Mouse (Mus musculus) embryonic fibroblast, embryonic 13.5 days (primary cell): Measurements from ENCODE around the gene Chd9.

ENCODE experiments used
- CTCF ChIP-seq: IDR thresholded peaks from 2 replicates; pipeline ENCODE4 v1.5.1; 2011; ENCODE audit warnings: mild to moderate bottlenecking, control low read depth, low read length, moderate library complexity, borderline replicate concordance; ENCODE audit not compliant: insufficient read depth
- POLR2A ChIP-seq: IDR thresholded peaks from 2 replicates; pipeline ENCODE4 v1.6.1; 2011; ENCODE audit warnings: low read depth, mild to moderate bottlenecking, control low read depth, low read length, moderate library complexity

DNA sequence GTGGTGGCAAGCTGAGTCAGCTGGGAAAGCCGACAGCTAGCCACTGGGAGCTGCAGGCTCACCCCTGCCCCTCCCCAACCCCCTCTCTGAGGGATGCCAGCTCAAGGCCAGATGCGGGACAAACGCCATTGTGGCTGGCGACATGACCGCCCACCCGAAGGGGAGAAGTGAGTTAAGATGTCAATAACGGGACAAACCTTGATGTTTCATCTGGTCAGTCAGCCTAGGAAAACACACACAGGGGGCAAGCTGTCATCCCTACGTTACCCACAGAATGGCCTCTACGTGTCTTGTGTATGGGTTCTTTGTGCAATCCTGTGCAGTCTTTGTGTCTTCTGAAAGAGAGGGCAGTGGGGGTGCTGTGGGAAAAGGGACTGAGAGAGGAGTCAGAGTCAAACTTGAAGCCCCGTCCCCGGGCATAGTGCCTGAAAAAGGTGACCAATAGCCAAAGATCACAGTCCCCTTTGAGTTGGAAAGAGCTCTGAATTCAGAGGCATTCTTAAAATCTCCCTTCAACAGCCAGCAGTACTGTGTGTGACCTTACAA lies 49.4 kb downstream of the Chd9 start:
- TF ChIP-seq POLR2A (peak; percentile 52), CTCF (no peak)
